Mouse (Mus musculus): ENCODE results near the gene Mgme1. TPM values are rescaled to one million over a fixed set of nuclear protein-coding genes. Genes with fewer than 3 reads are reported as not detected.

Gene Mgme1
- polyA plus RNA-seq, 1 experiment: 11.6 TPM

- DNase-seq (ENCODE audit: low read depth): no peak
These were observed 5.9 kb upstream of the Mgme1 start for GRCm38 (mm10) chr2:144264398-144265119.

GRCm38 (mm10) chr2:144265120-144265488 is 5.4 kb upstream of the Mgme1 start:
- no peak for DNase-seq (ENCODE audit: low read depth)

GRCm38 (mm10) chr2:144265916-144266683 is 4.4 kb upstream of the Mgme1 start:
- no peak for DNase-seq (ENCODE audit: low read depth)

GRCm38 (mm10) chr2:144267004-144267730 is 3.3 kb upstream of the Mgme1 start:
- no peak for DNase-seq (ENCODE audit: low read depth)

- no peak for DNase-seq (ENCODE audit: low read depth)
These were observed 2.8 kb upstream of the Mgme1 start for GRCm38 (mm10) chr2:144267731-144268015.

GRCm38 (mm10) chr2:144268446-144269305 is 1.8 kb upstream of the Mgme1 start:
- no peak for DNase-seq (ENCODE audit: low read depth)

GRCm38 (mm10) chr2:144269306-144269650 is 1.2 kb upstream of the Mgme1 start:
- DNase-seq (ENCODE audit: low read depth): no peak

- DNase-seq (ENCODE audit: low read depth): no peak
These were observed 586 bp upstream of the Mgme1 start for GRCm38 (mm10) chr2:144269679-144270475.

GRCm38 (mm10) chr2:144272088-144272487 is 1.6 kb downstream of the Mgme1 start:
- DNase-seq (ENCODE audit: low read depth): no peak

- DNase-seq (ENCODE audit: low read depth): no peak
These were observed 4.3 kb downstream of the Mgme1 start for GRCm38 (mm10) chr2:144274741-144275140.

- DNase-seq (ENCODE audit: low read depth): no peak
These were observed 6.4 kb downstream of the Mgme1 start for GRCm38 (mm10) chr2:144276885-144277284.

GRCm38 (mm10) chr2:144279742-144280141 is 9.3 kb downstream of the Mgme1 start:
- no peak for DNase-seq (ENCODE audit: low read depth)

GRCm38 (mm10) chr2:144280568-144280967 is 10.1 kb downstream of the Mgme1 start:
- DNase-seq (ENCODE audit: low read depth): no peak

- DNase-seq (ENCODE audit: low read depth): no peak
These were observed 11.0 kb downstream of the Mgme1 start for GRCm38 (mm10) chr2:144281417-144281816.

- no peak for DNase-seq (ENCODE audit: low read depth)
These were observed 19.9 kb downstream of the Mgme1 start for GRCm38 (mm10) chr2:144290321-144290720.

GRCm38 (mm10) chr2:144291600-144292305 is 21.3 kb downstream of the Mgme1 start:
- no peak for DNase-seq (ENCODE audit: low read depth)

GRCm38 (mm10) chr2:144295145-144295735 is 24.8 kb downstream of the Mgme1 start:
- DNase-seq (ENCODE audit: low read depth): no peak

GRCm38 (mm10) chr2:144299749-144300669 is 29.5 kb downstream of the Mgme1 start:
- DNase-seq (ENCODE audit: low read depth): peak; percentile 44

- no peak for DNase-seq (ENCODE audit: low read depth)
These were observed 30.6 kb downstream of the Mgme1 start for GRCm38 (mm10) chr2:144301101-144301500.

Measured in gonadal fat pad, adult 2 months (tissue).